Mouse (Mus musculus) embryo, embryonic 10.5 days (tissue): ENCODE data around the gene Dyrk1a.

Experiments used
- DNase-seq: peaks from one replicate; pipeline ENCODE4 v3.0.0-alpha.2; 2015; ENCODE audit warnings: low spot score

The Dyrk1a gene

DNA sequence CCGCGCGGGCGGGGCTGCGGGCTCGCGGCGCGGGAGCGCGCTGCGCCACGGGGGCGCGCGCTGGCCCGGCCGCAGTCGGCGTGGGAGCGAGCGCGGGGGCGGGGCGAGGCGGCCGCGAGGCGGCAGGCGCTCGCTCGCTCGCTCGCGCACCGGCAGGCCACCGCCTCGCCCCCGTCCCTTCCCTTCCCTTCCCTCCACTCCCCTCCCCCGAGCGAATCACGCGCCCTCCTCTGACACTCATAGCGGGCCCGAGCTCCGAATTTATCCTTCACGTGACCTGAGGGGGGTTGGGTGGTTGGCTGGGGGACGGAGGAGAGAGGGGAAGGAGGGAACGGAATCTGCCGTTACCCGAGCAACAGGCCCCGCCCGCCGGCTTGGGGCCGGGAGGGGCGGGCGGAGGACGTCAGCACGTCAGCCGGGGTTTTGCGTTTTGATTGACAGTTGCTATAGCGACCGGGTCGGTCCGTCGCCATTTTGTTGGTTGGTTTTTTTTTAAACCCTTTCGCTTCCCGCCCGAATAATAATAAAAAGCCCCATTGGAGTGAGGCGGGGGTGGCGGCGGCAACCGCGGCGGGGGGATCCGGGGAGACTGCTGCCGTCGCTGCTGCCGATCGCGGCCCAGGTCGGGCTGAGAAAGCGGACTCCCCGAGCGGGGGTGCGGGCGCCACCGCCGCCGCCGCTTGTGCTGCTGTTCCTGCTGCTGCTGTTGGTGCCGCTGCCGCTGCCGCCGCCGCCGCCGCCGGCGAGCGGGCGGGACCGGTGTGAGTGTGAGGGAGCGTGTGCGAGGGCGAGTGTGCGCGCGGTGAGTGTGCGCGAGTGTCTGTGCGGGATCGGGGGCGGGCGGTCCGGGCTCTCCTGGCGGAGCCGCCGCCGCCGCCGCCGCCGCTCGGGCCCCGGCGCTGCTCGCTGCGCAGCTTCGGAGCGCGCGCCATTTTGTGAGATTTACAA lies at the start of gene Dyrk1a:
TSS of gene Dyrk1a (plus strand) at position 782 of the 948 bp plus-strand sequence.
- DNase-seq = peak; percentile 100

DNA sequence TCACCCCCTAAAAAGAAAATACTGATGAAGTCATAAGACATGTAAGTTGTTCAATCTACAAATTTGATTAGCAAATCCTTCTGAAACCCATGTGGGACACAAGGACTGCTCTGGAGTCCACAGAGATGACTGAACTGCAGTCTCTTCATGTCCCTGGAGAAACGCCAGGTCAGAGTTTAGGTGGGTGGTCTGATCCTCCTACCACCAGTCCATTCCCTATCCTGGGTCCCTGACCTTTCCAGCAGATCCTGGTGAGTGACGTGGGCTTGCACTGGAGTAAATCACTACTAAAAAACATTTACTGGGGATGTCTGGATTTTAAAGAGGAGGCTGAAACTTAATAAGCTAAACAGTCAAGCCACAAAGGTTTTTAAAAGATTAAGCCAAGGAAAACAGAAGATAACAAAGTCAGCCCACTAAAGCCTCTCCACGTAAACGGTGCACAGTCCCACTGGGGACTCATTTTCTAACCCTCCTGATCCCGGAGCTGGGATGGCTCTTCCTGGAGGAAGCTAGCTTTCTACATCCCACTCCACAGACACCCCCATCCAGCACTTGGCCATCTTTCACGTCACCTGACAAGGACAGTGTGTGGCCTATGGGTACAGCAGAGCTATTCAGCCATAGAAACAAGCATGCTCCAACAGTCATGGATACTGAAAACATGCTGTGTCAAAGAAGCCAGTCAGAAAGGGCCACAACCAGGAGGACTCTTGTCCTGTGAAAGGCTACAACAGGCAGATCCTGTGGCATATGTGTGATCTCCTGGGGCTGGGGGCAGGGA lies 46.0 kb upstream of the Dyrk1a start:
- no peak for DNase-seq

DNA sequence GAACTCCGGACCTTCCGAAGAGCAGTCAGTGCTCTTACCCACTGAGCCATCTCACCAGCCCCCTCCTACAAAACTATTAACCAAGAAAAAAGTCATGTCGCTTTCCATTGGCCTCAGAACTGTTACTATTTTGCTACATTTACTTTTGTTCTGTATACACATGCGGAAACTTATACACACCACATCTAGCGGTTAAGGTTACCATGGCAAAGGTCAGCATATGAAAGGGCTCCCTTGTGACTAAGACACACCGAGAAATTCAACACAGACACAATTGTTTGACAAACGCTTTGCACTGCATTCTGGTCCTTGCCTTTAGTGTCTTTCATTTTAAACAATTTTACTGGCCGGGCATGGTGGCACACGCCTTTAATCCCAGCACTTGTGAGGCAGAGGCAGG lies 45.1 kb upstream of the Dyrk1a start:
- no peak for DNase-seq

DNA sequence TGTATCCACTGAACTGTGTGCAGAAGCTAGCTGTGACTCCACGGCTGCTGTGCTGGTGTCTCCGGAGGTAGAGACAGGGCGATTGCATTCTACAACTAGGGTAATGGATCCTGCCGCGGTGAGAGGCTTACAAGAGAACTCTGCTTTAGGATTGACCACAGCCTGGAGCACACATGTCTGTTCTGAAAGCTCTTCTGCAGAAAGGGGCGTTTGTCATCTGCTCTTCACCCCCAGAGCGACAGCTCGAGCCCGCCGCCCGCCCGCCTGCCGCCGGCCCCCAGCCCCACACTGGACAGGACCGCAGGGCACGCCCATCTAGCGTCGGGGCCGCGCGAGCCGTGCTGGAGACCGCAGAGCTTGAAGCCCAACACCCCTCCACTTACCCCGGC lies 43.9 kb upstream of the Dyrk1a start:
- DNase-seq = no peak

DNA sequence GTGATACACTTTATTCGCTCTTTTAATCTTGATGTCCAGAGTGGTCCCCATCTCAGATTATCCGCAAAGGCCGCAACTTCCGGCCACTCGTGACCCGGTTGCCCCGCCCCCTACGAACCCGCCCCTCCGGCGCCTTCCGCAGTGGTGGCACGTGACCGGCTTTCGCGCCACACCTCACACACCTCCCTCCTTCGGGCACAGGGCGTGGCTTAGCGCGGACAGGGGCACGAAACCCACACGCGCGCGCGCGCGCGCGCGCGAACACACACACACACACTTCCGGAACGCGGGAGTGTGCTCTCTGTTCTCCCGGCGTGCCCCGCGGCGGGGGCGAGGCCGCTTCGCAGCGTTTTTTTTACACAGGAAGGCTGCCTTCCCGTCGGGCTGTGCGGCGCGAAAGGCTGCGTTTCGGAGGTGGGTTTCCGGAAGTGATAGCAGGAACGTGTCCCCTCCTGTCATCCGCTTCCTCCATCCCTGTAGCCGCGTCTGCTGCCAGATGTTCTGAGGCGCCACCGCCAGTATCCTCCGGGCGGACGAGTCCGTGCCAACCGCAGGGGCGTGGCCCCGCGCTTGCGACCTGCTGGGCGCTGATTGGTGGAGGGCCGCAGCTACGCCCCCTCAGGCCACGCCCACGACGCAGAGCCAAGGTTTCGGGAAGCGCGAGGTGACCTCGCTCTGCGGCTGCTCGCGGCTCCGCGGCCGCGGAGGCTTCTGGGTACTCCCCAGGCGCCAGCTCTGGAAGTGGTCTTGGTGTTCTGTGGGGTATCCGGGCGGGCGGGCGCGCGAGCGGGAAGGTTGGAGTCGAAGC lies 43.3 kb upstream of the Dyrk1a start, which contains the start of gene Vps26c:
TSS of gene Vps26c (minus strand) at position 487 of the 808 bp plus-strand sequence.
- DNase-seq = peak; percentile 96

DNA sequence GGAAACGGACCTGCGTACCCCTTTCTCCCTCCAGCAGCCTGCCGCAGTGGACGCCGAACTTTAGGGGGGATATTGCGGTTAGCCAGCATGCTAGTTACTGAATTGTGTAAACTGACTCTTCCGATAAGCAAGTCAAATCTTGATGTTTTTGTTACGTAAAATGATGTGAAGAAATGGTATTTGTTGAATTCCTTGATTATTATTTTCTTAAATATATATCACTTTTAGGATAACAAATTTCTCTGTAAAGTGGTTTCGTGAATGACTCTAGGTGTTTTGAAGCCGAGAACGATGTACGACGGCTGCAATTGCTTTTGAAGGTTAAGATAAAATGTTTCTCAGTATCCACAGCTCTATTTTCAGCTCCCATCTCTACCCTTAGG lies 42.7 kb upstream of the Dyrk1a start:
- DNase-seq = no peak

DNA sequence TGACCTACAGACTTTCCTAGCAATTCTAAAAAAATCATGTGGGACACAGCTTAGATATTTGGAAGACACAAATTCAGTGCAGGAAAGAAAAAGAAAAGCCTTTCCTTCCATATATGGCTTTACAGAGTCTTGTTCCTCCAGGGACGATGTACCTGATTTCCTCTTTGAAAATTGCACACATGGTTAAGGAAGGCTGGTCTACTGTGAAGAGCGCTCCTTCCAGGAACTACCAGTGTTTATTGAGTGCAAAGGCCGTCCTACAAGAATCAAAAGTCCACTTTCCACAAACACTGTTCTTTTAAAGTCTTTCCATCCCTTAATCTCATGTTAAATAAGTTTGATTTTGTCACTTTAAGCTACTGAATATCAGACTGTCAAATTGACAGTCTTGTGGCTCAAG lies 42.3 kb upstream of the Dyrk1a start:
- peak; percentile 27 for DNase-seq

DNA sequence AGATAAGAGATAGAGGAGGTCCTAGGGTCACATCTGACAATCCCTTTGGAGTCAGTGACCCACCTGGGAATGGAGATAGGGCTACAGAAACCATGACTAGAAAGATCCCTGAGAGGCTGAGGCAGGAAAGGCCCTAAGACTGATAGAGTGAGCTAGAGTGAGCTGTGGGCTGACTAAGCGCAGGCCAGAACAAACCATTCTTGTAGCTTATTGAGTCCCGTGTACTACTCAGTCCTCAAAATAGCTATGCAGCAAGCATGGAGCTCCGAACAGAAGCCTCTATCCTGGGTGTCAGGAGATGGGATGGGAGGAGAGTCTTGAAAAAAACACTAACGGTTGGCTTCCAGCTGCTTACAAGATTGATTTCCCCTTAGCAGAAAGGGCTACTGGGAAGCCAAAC lies 38.5 kb upstream of the Dyrk1a start:
- no peak for DNase-seq

DNA sequence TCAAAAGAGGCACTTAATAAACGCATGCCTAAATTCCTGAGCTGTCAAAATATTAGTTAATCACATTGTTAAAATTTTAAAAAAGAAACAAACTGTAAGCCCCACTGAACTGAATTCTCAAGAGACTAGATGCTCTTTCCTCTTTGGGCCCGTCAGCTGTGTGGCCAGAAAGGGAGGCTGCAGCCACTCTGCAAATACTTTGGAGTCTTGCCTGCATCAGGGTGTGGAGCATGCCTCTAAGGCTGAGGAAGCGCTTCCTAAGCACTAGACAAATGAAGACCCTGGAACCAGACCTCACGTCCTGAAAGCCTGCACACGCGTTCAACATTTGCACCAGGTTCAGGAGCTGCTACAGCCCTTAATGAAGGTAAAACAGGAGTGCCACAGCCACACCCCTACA lies 36.1 kb upstream of the Dyrk1a start:
- no peak for DNase-seq

DNA sequence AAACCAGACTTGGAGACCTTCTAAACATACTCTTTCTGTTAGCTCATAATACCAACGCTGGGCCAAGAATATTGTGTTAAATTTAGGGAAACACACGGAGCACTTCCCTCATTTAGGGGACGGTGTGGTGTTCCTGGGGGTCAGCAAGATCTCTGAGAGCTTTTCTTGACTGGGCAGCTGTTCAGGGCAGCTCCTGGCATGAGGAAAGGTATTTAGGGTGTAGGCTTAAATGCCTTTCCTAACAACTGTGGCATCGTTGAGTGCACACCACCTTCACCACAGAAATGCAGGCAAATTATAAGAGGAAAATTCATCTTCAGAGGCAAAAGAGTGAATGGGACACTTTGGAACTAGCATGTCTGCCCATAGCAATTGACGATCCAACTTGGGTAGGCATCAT lies 34.1 kb upstream of the Dyrk1a start:
- no peak for DNase-seq

DNA sequence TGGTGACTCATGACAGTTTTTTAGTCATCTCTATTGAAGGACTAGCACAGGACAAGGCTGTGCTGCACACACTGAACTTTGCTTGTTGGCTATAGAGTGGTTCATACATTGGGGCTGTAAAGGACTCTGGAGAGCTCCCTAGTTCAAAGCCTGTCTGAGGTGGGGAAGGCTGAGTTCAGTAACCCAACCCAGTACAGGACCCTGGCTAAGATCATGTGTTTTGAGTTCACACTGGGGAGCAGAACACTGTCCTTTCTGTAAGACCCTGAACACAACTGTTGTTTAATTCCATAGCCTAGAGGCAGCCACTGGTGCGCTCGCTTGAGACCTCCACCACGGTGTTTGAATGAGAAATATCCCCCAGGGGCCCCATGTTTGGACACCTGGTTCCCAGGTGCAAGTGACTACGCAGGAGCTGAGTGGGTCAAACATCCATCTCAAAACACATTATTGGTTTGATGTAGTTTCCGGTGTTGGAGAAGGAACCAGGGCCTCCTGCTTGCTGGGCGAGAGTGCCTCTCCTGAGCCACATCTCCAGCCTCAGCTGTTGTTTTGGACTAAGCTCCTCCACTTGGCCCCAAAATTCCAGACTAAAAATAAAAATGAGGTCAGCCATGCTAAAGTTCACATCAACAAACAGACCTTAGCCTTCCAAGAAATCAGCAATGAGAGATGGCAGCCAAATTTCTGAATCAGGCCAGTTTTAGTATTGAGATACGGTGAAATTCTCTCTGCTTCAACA lies 33.2 kb upstream of the Dyrk1a start:
- no peak for DNase-seq

DNA sequence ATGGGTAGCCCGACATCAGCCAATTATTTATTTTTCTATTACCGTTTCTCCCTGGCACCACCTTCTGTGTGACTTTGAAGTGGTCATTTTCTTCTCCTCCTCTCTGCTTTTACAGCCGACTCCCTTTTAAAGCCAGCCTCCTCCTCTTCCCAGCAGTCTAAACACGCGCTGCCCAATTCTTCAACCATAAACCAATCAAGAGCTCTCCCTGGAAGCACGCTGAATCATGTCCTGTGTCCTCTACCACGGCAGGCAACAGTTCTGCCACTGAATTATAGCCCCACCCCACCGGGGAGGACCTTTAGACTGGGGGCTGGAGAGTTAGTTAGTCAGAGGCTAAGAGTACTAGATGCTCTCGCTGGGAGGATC lies 32.7 kb upstream of the Dyrk1a start:
- no peak for DNase-seq

DNA sequence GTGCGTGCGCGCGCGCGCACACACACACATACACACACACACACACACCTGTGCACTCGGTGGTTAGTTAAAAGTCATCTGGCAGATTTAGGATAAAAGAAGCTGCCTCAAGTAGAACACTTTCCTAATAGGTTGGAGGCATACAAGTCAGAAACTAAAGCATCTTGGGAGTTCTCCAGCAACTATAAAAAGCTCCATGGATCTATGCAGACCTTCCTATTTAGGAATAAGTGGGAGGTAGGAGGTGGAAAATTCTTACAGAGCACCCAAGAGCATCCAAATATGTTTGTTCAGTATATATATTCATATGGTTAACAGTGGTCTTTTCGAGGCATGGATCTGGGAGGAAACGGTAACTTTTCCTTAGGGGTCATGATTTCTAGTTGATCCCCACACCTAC lies 29.7 kb upstream of the Dyrk1a start:
- DNase-seq = no peak

DNA sequence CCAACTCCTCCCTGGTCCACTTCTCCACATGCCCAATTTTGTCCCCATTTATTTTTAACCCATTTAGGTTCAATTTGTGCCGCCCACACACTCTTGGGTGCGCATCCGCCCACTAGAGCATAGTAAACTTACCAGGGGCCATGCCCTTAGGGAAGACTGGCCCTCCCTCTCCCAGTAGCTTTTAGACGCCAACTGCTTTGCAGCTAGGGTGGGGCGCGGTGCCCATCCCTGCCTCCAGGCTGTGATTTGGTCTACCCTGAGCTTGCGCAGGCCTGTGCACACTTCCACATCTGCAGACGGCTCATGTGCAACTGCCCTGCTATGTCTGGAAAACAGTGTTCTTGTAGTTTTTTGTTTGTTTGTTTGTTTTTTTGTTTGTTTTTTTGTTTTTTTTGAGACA lies 26.9 kb upstream of the Dyrk1a start:
- no peak for DNase-seq

DNA sequence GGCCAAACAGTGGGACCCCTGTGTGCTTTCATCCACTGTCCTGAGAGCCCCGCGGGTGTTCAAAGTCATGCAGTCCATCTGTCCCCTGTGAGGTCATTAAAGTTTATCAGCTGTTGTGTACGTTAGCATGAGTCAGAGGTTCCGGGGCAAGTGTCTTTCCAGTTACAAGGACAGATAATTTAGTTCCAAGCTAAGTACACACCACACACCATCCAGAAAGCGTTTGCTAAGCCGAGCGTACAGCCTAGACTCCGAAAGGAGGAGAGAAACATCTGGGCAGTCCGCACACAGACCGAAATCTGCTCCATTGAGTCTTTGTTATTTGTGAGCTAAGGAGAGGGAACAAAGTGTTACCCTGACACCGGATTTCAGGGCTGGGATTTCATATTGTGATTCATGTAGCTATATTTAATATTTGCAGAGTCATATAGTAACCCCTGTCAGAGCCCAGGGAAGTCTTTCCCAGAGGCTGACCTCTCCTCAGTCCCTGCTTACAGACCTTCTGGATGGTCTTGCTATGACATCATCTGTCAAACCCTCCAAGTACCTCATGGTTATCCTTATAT lies 25.2 kb upstream of the Dyrk1a start:
- DNase-seq = peak; percentile 36

DNA sequence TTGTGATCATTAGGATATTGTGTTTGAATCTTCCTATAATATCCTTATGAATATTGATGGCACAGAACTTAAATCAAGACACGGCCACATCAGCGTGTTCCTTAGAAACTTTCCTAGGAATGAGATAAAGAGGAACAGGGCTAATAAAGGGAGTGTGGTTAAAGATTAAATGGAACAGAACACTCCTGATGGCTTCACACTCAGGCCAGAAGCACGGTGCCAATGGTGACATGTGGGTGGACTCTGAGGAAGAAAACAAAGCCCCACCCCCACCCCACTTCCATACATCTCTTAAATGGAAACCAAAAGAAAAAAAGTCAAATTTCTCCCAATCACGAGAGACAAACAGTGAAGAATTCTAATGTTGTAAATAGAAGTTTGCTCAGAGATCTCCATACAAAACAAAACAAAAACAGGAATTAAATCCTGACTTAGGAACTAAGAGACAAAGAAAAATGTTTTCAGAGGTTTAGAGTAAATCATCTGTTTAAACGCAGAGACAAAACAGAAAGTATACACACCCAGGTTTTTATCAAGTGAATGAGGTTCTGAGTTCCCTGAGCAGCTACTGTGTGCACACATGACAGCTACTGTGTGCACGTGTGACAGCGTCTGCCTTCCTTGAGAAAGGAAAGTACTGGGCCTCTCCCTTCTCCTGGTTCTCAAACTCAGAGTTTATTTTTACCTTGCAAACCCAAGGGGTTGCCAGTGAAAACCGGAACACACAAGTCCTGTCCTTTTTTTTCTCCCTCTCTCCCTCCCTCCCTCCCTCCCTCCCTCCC lies 23.8 kb upstream of the Dyrk1a start:
- DNase-seq = no peak

DNA sequence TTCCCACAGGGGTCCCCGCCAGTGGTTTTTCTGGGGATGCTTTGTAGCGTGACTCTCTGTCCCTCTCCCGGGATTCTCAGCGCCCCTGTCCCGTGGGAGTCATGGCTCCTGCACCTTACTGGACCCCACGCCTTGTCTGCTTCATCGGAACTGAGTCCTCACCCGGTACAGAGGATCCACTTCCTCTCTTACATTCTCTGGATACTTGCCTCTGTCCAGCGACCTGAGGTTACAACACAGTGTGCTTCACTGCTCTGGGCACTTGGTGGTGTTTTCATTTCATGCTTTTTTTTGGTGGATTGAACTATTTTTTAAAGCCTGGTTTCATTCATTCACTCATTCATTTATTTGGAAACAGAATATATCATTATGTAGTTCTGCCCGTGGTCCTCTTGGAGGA lies 20.0 kb upstream of the Dyrk1a start:
- no peak for DNase-seq

DNA sequence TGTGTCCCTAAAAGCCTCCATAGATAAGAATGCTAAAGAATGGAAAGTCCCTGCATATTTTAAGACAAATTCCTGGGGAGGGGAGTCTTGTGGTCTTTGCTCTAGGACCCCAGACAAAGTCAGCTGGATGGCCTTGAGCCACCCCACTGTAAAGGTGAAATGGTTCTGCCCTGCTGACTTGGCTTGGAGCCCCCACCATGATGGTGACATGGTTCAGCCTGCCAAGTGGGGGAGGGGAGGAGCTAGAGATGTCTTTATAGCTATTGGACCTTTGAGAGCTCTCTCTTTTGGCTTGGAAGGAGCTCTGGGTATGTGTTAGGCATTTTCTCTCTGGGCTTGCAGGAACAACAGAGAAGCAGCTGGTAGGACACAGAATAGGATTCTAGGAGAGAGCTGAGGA lies 17.9 kb upstream of the Dyrk1a start:
- DNase-seq = no peak

DNA sequence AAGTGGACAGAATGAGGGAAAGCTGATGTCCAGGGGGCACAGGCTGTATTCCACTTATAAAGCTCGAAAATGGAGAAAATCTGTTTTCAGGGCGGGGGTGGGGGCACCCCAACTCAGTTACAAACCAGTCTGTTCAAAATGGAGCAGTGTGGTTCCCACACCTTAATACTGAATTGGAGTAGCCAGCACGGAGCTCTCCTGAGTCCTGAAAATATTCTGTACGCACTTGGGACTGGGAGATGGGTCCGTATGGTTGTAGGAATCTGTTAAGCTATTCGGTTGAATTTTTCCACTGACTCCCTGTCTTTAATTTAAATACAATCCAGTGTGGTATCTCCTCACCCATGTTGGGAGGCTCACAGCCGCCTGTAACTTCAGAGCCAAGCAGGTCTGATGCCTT lies 14.5 kb upstream of the Dyrk1a start:
- DNase-seq = no peak

DNA sequence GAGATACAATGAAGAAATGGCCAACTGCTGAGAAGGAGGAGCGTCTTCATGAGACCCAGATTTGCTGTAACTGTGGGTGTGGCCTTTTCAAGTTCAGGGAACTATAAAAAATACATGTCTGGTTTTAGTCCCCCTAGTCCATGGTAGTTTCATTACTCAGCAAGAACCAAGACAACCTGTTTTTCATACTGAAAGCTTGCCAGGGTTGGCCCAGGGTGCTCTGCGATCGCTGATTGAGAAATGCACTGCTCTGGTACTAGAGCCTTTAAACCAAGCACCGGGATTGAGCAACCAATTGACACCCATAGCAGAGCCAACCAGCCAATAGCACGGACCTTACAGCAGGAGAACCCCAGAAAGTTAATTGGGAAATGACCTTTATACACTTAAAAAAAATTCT lies 13.6 kb upstream of the Dyrk1a start:
- no peak for DNase-seq

DNA sequence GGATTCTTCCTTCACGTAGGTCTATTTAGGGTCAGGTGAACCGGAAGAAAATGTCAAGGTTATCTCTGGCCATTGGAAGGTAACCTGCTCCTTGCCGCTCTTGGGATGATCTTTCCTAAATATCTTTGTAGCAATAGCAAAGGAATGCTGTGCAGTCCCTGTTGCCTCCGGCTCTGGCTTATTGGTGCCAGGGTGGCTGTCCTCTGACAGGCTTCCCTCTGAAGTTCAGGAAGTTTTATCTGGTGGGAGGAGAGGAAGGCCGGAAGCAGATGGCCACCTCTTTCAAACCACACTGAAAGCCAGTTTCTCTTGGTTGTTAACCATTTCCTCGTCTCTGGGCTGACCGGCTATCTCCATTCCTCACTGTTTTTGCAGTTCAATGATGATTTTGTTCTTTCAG lies 10.5 kb upstream of the Dyrk1a start:
- no peak for DNase-seq
